Mouse (Mus musculus): Measurements from ENCODE around the gene Bves. TPM values are rescaled to one million over a fixed set of nuclear protein-coding genes. Genes with fewer than 3 reads are reported as not detected.
"Not testable (repeated sequence)": the region's sequence is repeated elsewhere in the genome, so short reads cannot be mapped to it uniquely, and the experiment has no call there.

Gene Bves
- polyA plus RNA-seq (2015; fragmentation: Nextera tagmentation; extraction: Ambion mirVana) = 0.16 and 0.21 TPM in 2 replicates

- 2% methylated on average over 70 of the region's 116 CpGs for WGBS (ENCODE audit: insufficient replicate concordance)
- peak within 1 kb of the TSS; percentile 68 for H3K4me2 ChIP-seq
- no peaks in the 10 kb centered on the region for H3K9me3 ChIP-seq (replicated peaks)
- no peak for ATAC-seq (ENCODE audit: insufficient read depth)
- no peak within 1 kb of the TSS for H3K27ac ChIP-seq (replicated peaks)
- no peaks in the 10 kb centered on the region for H3K4me1 ChIP-seq (replicated peaks)
- H3K36me3 ChIP-seq (replicated peaks) = no peaks in the 10 kb centered on the region
- H3K4me3 ChIP-seq (replicated peaks) = peak within 1 kb of the TSS; percentile 51
- peaks cover 48% of the 10 kb centered on the region for H3K27me3 ChIP-seq
- no peak within 1 kb of the TSS for H3K9ac ChIP-seq
Observed at GRCm38 (mm10) chr10:45335434-45336422, at the start of gene Bves. Gene Bves (plus strand): TSS chr10:45335772.

DNA sequence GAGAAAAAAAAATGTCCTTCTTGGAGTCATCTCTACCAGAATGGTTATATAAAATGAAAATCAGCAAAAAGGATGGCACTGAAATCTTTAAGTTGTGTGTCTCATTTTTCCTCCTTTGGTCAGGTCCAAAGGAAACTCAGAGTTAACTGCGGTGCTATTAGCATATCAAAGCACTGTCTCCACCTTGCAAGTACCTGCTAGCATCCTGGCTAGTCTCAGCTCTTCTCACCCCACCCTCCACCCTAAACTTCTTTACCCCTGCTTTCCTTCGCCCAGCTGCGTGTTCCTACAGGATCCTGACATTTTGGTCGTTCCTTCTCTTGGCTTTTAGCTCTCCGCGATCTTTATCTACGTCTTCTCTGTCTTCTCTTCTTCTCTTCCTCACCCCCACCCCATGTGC is 47.2 kb upstream of the Bves start:
- 24% methylated on average over 7 of the region's 7 CpGs for WGBS (ENCODE audit: insufficient replicate concordance)
- no peak overlapping the region for H3K27ac ChIP-seq (replicated peaks)
- H3K27me3 ChIP-seq = peaks cover 38% of the 10 kb centered on the region
- ATAC-seq (ENCODE audit: insufficient read depth) = no peak
- no peak overlapping the region for H3K9ac ChIP-seq
- no peaks in the 10 kb centered on the region for H3K4me1 ChIP-seq (replicated peaks)
- H3K4me2 ChIP-seq = no peak overlapping the region
- no peaks in the 10 kb centered on the region for H3K9me3 ChIP-seq (replicated peaks)
- no peak overlapping the region for H3K4me3 ChIP-seq (replicated peaks)
- no peaks in the 10 kb centered on the region for H3K36me3 ChIP-seq (replicated peaks)

DNA sequence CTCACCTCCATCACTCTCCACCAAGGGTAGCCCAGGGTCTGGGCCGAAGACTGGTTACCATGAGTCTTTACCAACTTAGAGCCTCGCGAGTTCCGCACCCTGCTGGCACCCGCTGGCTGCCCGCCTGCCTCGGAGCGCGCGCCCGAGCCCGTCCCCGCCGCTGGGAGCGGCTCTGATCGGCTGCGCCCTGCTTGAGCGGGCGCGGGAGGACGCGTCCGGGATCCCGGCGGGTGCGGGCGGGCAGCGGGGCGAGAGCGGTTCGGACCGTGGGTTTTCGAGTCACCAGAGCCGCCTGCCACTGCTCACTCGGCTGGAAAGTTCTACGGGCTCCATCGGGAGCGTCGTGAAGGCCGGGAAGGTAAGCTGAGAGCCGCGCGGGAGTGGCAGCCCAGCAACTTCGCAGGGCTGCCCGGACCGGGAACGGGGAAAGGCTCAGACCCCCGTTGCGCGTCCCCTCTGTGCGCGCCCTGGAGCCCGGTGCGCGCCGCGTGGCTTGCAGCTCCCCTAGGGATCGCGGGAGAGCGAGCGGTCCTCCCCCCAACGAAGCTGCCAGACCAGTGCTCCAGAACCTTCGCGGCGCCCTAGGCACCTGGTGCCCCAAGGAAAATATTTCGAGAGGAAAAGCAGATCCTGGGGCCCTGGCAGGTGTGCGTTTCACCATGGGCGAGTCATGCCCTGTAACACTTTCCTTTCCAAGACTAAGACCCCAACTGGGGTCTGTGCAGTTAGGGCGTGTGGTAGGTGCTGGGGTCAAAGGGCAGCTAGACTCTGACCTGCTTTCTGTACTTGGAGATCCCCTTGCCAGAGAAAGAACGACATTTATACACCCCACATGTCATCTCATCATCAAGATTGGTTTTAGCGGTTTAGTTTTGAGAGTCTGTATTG is 46.1 kb upstream of the Bves start:
- peak overlapping the region; percentile 66 for H3K4me2 ChIP-seq
- H3K9me3 ChIP-seq (replicated peaks) = no peaks in the 10 kb centered on the region
- no peak for ATAC-seq (ENCODE audit: insufficient read depth)
- no peak overlapping the region for H3K27ac ChIP-seq (replicated peaks)
- no peak overlapping the region for H3K9ac ChIP-seq
- H3K27me3 ChIP-seq = peaks cover 38% of the 10 kb centered on the region
- peak overlapping the region; percentile 41 for H3K4me3 ChIP-seq (replicated peaks)
- H3K4me1 ChIP-seq (replicated peaks) = no peaks in the 10 kb centered on the region
- H3K36me3 ChIP-seq (replicated peaks) = no peaks in the 10 kb centered on the region
- 1% methylated on average over 71 of the region's 71 CpGs for WGBS (ENCODE audit: insufficient replicate concordance)

GRCm38 (mm10) chr10:45290618-45291017 is 45.0 kb upstream of the Bves start:
- Histone ChIP-seq H3K36me3 (replicated peaks) (no peaks in the 10 kb centered on the region), H3K9ac (no peak overlapping the region), H3K27ac (replicated peaks) (no peak overlapping the region), H3K9me3 (replicated peaks) (no peaks in the 10 kb centered on the region), H3K4me2 (no peak overlapping the region), H3K4me1 (replicated peaks) (no peaks in the 10 kb centered on the region), H3K4me3 (replicated peaks) (no peak overlapping the region), H3K27me3 (peaks cover 38% of the 10 kb centered on the region)
- no peak for ATAC-seq (ENCODE audit: insufficient read depth)
- 39% methylated on average over 5 of the region's 5 CpGs for WGBS (ENCODE audit: insufficient replicate concordance)

GRCm38 (mm10) chr10:45292159-45292558 is 43.4 kb upstream of the Bves start:
- not testable (repeated sequence) for H3K9ac ChIP-seq; ATAC-seq (ENCODE audit: insufficient read depth); H3K9me3 ChIP-seq (replicated peaks); H3K4me1 ChIP-seq (replicated peaks); H3K36me3 ChIP-seq (replicated peaks); H3K27ac ChIP-seq (replicated peaks); H3K4me3 ChIP-seq (replicated peaks); H3K4me2 ChIP-seq
- 57% methylated on average over 4 of the region's 4 CpGs for WGBS (ENCODE audit: insufficient replicate concordance)
- peaks cover 36% of the 10 kb centered on the region for H3K27me3 ChIP-seq

DNA sequence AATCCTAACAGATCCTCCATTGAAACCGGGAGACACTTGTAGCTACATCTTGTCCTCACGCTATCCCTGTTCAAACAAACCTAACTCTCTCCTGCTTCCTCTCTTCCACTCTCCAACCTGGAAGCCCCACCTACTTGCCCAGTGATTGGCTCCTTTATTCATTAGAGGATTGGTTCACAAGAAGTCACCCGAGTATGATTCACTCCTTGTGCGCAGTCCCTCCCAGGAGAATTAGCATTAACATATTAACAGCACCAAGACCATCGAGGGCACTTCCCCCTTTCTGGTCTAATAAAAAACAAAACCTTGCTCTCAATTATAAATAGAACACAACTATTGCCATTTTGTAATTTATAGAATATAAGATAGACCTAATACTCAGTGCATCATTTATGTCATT is 40.5 kb upstream of the Bves start:
- H3K27ac ChIP-seq (replicated peaks) = no peak overlapping the region
- no peak overlapping the region for H3K4me3 ChIP-seq (replicated peaks)
- H3K4me1 ChIP-seq (replicated peaks) = no peaks in the 10 kb centered on the region
- H3K4me2 ChIP-seq = no peak overlapping the region
- no peaks in the 10 kb centered on the region for H3K36me3 ChIP-seq (replicated peaks)
- peaks cover 12% of the 10 kb centered on the region for H3K27me3 ChIP-seq
- no peak overlapping the region for H3K9ac ChIP-seq
- 61% methylated on average over 5 of the region's 5 CpGs for WGBS (ENCODE audit: insufficient replicate concordance)
- no peak for ATAC-seq (ENCODE audit: insufficient read depth)
- no peaks in the 10 kb centered on the region for H3K9me3 ChIP-seq (replicated peaks)

- 57% methylated on average over 6 of the region's 6 CpGs for WGBS (ENCODE audit: insufficient replicate concordance)
- no peak overlapping the region for H3K9ac ChIP-seq
- H3K36me3 ChIP-seq (replicated peaks) = no peaks in the 10 kb centered on the region
- H3K4me2 ChIP-seq = no peak overlapping the region
- no peak overlapping the region for H3K4me3 ChIP-seq (replicated peaks)
- H3K27ac ChIP-seq (replicated peaks) = no peak overlapping the region
- H3K27me3 ChIP-seq = no peaks in the 10 kb centered on the region
- H3K9me3 ChIP-seq (replicated peaks) = no peaks in the 10 kb centered on the region
- no peaks in the 10 kb centered on the region for H3K4me1 ChIP-seq (replicated peaks)
- ATAC-seq (ENCODE audit: insufficient read depth) = no peak
Observed at GRCm38 (mm10) chr10:45298503-45298902, 37.1 kb upstream of the Bves start.

DNA sequence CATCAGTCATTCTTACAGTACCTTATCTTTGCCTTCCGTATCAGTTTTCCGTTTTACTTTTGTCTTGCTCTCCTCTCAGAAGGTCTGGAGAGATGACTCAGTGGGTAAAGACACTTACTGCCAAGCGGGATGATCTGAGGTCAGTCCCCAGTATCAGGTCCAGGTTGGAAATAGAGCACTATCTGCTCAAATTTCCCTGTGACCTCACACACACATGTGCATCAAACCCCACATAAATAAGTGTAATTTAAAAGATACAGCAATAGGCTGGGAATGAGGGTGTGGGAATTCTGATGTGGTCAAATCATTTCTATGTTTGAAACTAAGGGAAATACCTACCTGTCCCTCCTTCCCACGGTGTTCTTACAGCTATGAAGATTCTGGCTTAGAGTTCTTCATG is 36.1 kb upstream of the Bves start:
- no peaks in the 10 kb centered on the region for H3K4me1 ChIP-seq (replicated peaks)
- no peak overlapping the region for H3K4me3 ChIP-seq (replicated peaks)
- H3K36me3 ChIP-seq (replicated peaks) = no peaks in the 10 kb centered on the region
- no peak overlapping the region for H3K9ac ChIP-seq
- 57% methylated on average over 4 of the region's 4 CpGs for WGBS (ENCODE audit: insufficient replicate concordance)
- no peak for ATAC-seq (ENCODE audit: insufficient read depth)
- H3K9me3 ChIP-seq (replicated peaks) = no peaks in the 10 kb centered on the region
- H3K27ac ChIP-seq (replicated peaks) = no peak overlapping the region
- no peaks in the 10 kb centered on the region for H3K27me3 ChIP-seq
- no peak overlapping the region for H3K4me2 ChIP-seq

- ATAC-seq (ENCODE audit: insufficient read depth) = no peak
Observed at GRCm38 (mm10) chr10:45303315-45304036, 32.1 kb upstream of the Bves start.

DNA sequence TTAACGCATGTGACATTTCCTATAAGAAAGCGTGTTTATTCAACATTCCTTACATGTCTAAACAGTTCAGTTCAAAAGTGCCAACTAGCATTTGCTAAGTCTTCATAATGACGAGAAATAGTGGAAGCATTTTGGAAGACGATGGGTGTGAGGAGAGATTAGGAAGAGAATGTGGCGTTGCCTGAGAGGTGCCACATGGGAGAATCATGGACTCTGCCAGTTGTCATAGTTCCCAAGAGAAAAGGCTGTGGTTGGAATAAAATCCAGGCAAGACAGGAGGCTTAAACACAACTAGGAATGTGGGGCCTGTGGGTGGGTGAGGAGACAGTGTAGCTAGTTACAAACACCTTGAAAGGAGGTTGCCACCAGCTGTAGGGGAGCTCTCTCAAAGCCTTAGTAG is 30.4 kb upstream of the Bves start:
- Histone ChIP-seq H3K4me2 (no peak overlapping the region), H3K36me3 (replicated peaks) (no peaks in the 10 kb centered on the region), H3K9me3 (replicated peaks) (no peaks in the 10 kb centered on the region), H3K27me3 (no peaks in the 10 kb centered on the region), H3K9ac (no peak overlapping the region), H3K4me3 (replicated peaks) (no peak overlapping the region), H3K27ac (replicated peaks) (no peak overlapping the region), H3K4me1 (replicated peaks) (no peaks in the 10 kb centered on the region)
- 70% methylated on average over 5 of the region's 5 CpGs for WGBS (ENCODE audit: insufficient replicate concordance)
- ATAC-seq (ENCODE audit: insufficient read depth) = no peak

More at GRCm38 (mm10) chr10:45303315-45304036, 32.1 kb upstream of the Bves start:
- WGBS (ENCODE audit: insufficient replicate concordance) = 46% methylated on average over 14 of the region's 14 CpGs
- Histone ChIP-seq H3K4me1 (replicated peaks) (no peaks in the 10 kb centered on the region), H3K27ac (replicated peaks) (no peak overlapping the region), H3K36me3 (replicated peaks) (no peaks in the 10 kb centered on the region), H3K27me3 (no peaks in the 10 kb centered on the region), H3K9ac (no peak overlapping the region), H3K4me3 (replicated peaks) (no peak overlapping the region), H3K9me3 (replicated peaks) (no peaks in the 10 kb centered on the region), H3K4me2 (no peak overlapping the region)

Data from liver, embryonic 15.5 days (tissue).